Mouse (Mus musculus) layer of hippocampus, adult 18-20 months (tissue): ENCODE data around the gene Olfr430. TPM values are rescaled to one million over a fixed set of nuclear protein-coding genes. Genes with fewer than 3 reads are reported as not detected.

ENCODE experiments used
- total RNA-seq, 2 experiments: library from RNA; stranded (reverse); gene quantifications; 2 replicates each; pipeline ENCODE4 v1.2.3; 2021

Gene Olfr430
- total RNA-seq, 2 experiments from 2014 or later, result not detected

Other genes starting within 250 kb of the Olfr430 start
- gene Ifi211, start 153.6 kb upstream of the Olfr430 start, total RNA-seq, result not detected
- gene Mndal, start 124.1 kb upstream of the Olfr430 start, total RNA-seq, result 10 to 100 TPM in 1 of 2 experiments, 1 to 10 TPM in 1; 7.0 to 10.6 TPM
- gene Ifi203, start 123.9 kb upstream of the Olfr430 start, total RNA-seq, result 1 to 10 TPM; 4.0 to 5.0 TPM
- gene Ifi202b, start 83.9 kb upstream of the Olfr430 start, total RNA-seq, result not detected
- gene Ifi205, start 34.8 kb upstream of the Olfr430 start, total RNA-seq, result not detected
- gene Olfr433, start 25.9 kb upstream of the Olfr430 start, total RNA-seq, result not detected
- not detected for gene Olfr432, start 17.4 kb upstream of the Olfr430 start, total RNA-seq
- not detected for gene Olfr429, start 17.7 kb downstream of the Olfr430 start, total RNA-seq
- not detected for gene Olfr427, start 30.3 kb downstream of the Olfr430 start, total RNA-seq
- not detected for gene Olfr231, start 54.6 kb downstream of the Olfr430 start, total RNA-seq
- gene Olfr424, start 64.9 kb downstream of the Olfr430 start, total RNA-seq, result not detected
- not detected for gene Olfr420, start 89.0 kb downstream of the Olfr430 start, total RNA-seq
- under 1 TPM; 0.05 TPM for gene Spta1, start 106.2 kb downstream of the Olfr430 start, total RNA-seq
- not detected for gene Olfr419, start 185.5 kb downstream of the Olfr430 start, total RNA-seq